Mouse (Mus musculus): ENCODE results near the gene Desi1.

- TF ChIP-seq POLR2A (IDR thresholded peaks at IDR 0.05; ENCODE audit: insufficient read depth, low read depth, low read length) (no peak), CTCF (IDR thresholded peaks at IDR 0.05) (no peak)
These were observed 21.7 kb downstream of the Desi1 start for GRCm38 (mm10) chr15:82011947-82012346.
